Mouse (Mus musculus) forebrain, embryonic 16.5 days (tissue): Measurements from ENCODE around the gene Snrpg. TPM values are rescaled to one million over a fixed set of nuclear protein-coding genes. Genes with fewer than 3 reads are reported as not detected.

ENCODE experiments used
- ATAC-seq: fragments of 200-750 bp; cut with Nextera tagmentation; 2 replicates; pipeline ENCODE4 v1.8.0; 2017; ENCODE audit warnings: mild to moderate bottlenecking, moderate library complexity
- H3K27ac ChIP-seq: fragments of 300-500 bp; sonication (generic); 2 replicates; pipeline ENCODE4 v1.5.1; 2014; ENCODE audit warnings: low read length, control low read depth
- H3K27me3 ChIP-seq: fragments of 300-500 bp; sonication (generic); replicated peaks from 2 replicates; pipeline ENCODE4 v1.6.1; 2014; ENCODE audit warnings: low read length; ENCODE audit not compliant: control insufficient read depth, insufficient read depth
- H3K36me3 ChIP-seq: fragments of 300-500 bp; sonication (generic); 2 replicates; pipeline ENCODE4 v1.6.1; 2014; ENCODE audit not compliant: control insufficient read depth, insufficient read depth
- H3K4me1 ChIP-seq: fragments of 300-500 bp; sonication (generic); replicated peaks from 2 replicates; pipeline ENCODE4 v1.6.1; 2014; ENCODE audit warnings: low read length; ENCODE audit not compliant: control insufficient read depth, insufficient read depth
- H3K4me2 ChIP-seq: fragments of 300-500 bp; sonication (generic); 2 replicates; pipeline ENCODE4 v1.6.1; 2014; ENCODE audit warnings: mild to moderate bottlenecking, low read length, control low read depth
- H3K4me3 ChIP-seq: fragments of 300-500 bp; sonication (generic); replicated peaks from 2 replicates; pipeline ENCODE4 v1.5.1; 2014; ENCODE audit warnings: mild to moderate bottlenecking, low read length, control low read depth
- H3K9ac ChIP-seq: fragments of 300-500 bp; sonication (generic); replicated peaks from 2 replicates; pipeline ENCODE4 v1.6.1; 2014; ENCODE audit warnings: low read depth, low read length, control low read depth
- H3K9me3 ChIP-seq: fragments of 300-500 bp; sonication (generic); 2 replicates; pipeline ENCODE4 v1.6.1; 2016; ENCODE audit warnings: low read length; ENCODE audit not compliant: control insufficient read depth
- WGBS: fragments of 180-500 bp; shearing (Covaris S2); extraction: QIAGEN DNeasy Blood & Tissue Kit; methylation state at CpG from one replicate; pipeline ENCODE4 v1.1.7; 2014; 5-methylcytosine and 5-hydroxymethylcytosine counted together
- polyA plus RNA-seq: library from polyadenylated mRNA; unstranded; fragments of >200 nt; fragmentation: Nextera tagmentation; extraction: Ambion mirVana; gene quantifications from 2 replicates; pipeline ENCODE4 v1.2.1, GENCODE M21; 2015

Gene Snrpg
- polyA plus RNA-seq = 420 and 457 TPM in 2 replicates

DNA sequence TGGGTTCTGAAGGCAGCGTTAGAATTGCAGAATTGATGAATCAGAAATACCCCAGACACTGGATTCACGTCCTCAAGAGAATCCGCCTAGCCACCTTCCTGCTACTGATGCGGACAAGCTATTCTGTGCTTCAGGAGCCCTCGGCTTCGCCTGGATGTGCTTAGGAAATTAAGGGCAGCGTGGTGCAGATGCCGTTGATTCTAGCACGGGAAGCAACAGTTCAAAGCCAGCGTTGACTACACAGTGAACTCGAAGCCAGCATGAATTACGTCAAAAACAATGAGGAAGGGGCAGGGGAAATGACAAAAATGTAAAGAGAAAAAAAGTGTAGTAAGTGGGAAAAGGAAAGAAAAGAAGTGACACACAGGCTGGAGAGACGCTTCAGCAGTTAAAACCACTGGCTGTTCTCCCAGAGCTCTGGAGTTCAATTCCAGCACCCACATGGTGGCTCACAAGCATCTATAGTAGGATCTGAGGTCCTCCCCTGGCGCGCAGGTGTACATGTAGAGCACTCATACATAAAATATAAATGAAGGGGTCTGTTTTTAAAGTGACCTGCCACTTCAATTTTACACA, at the start of gene Snrpg:
Gene Snrpg, plus strand, starts transcription at position 541 of the 576 bp plus-strand sequence.
- peak; percentile 5 for ATAC-seq
- Histone ChIP-seq H3K9me3 (no peaks in the 10 kb centered on the region), H3K4me3 (peak within 1 kb of the TSS; percentile 57), H3K4me2 (peak within 1 kb of the TSS; percentile 92), H3K27me3 (no peaks in the 10 kb centered on the region), H3K27ac (peak within 1 kb of the TSS; percentile 98), H3K9ac (peak within 1 kb of the TSS; percentile 56), H3K4me1 (peaks cover 30% of the 10 kb centered on the region), H3K36me3 (no peaks in the 10 kb centered on the region)
- 16% methylated on average over 15 of the region's 15 CpGs for WGBS

DNA sequence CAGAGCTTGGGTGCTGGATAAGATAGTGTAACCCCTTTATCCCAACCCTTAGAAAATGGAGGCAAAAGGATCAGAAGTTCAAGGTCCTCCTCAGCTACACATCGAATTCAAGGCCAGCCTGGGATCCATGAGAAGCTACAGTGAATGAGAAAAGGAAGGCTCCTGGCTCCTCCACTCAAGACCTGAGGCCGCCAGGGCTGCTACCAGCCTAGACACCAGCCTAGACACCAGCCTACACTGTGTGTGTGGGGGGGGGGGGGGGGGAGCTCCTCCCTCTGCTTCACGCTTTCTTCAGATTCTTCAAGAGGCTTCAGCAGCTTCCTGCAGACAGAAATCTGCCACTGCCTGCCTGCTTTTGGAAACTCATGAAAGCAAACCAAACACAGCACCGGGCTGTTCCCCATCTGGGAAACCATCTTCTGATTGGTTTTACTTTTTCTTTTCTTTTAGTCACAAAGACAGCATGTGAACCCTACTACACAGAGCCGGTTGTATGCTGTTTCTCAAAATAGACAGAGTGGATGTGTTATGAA, 49.0 kb upstream of the Snrpg start:
- Histone ChIP-seq H3K9ac (no peak overlapping the region), H3K27ac (no peak overlapping the region), H3K27me3 (no peaks in the 10 kb centered on the region), H3K4me3 (no peak overlapping the region), H3K9me3 (no peaks in the 10 kb centered on the region), H3K4me2 (no peak overlapping the region), H3K4me1 (no peaks in the 10 kb centered on the region), H3K36me3 (no peaks in the 10 kb centered on the region)
- 86% methylated on average over 5 of the region's 5 CpGs for WGBS
- ATAC-seq = no peak

- Histone ChIP-seq H3K4me3 (no peak overlapping the region), H3K4me2 (no peak overlapping the region), H3K36me3 (no peaks in the 10 kb centered on the region), H3K27me3 (no peaks in the 10 kb centered on the region), H3K4me1 (no peaks in the 10 kb centered on the region), H3K27ac (no peak overlapping the region), H3K9ac (no peak overlapping the region), H3K9me3 (no peaks in the 10 kb centered on the region)
- WGBS = 87% methylated on average over 9 of the region's 9 CpGs
- ATAC-seq = no peak
Observed at GRCm38 (mm10) chr6:86322991-86323390, 48.1 kb upstream of the Snrpg start.

- Histone ChIP-seq H3K27ac (no peak overlapping the region), H3K9me3 (no peaks in the 10 kb centered on the region), H3K4me1 (no peaks in the 10 kb centered on the region), H3K4me3 (no peak overlapping the region), H3K9ac (no peak overlapping the region), H3K4me2 (no peak overlapping the region), H3K27me3 (no peaks in the 10 kb centered on the region), H3K36me3 (no peaks in the 10 kb centered on the region)
- no peak for ATAC-seq
- WGBS = 45% methylated on average over 3 of the region's 3 CpGs
Observed at GRCm38 (mm10) chr6:86324400-86324799, 46.7 kb upstream of the Snrpg start.

GRCm38 (mm10) chr6:86325646-86326045, 45.5 kb upstream of the Snrpg start:
- H3K9ac ChIP-seq = no peak overlapping the region
- H3K36me3 ChIP-seq = no peaks in the 10 kb centered on the region
- no peaks in the 10 kb centered on the region for H3K9me3 ChIP-seq
- WGBS = 92% methylated on average over 5 of the region's 5 CpGs
- no peak overlapping the region for H3K4me3 ChIP-seq
- no peak overlapping the region for H3K4me2 ChIP-seq
- no peaks in the 10 kb centered on the region for H3K27me3 ChIP-seq
- no peak for ATAC-seq
- H3K27ac ChIP-seq = no peak overlapping the region
- no peaks in the 10 kb centered on the region for H3K4me1 ChIP-seq

DNA sequence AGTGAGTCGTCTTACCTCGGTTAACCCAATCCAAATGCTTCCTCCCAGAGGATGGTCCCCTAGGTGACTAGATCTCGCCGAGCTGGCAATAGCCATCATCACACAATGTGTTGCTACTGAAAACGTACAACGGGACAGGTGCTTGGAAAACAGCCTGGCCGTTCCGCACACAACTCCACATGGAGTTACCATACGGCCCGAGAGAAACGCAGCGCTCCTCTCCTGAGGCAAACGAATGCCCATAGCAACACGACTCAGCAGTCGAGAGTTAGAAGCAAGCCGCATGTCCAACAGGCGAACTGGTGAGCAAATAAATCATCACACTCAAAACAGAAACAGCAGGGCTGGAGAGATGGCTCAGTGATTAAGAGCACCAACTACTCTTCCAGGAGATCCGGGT, 44.2 kb upstream of the Snrpg start:
- no peaks in the 10 kb centered on the region for H3K27me3 ChIP-seq
- no peaks in the 10 kb centered on the region for H3K9me3 ChIP-seq
- no peaks in the 10 kb centered on the region for H3K4me1 ChIP-seq
- H3K4me2 ChIP-seq = no peak overlapping the region
- no peak overlapping the region for H3K27ac ChIP-seq
- H3K36me3 ChIP-seq = no peaks in the 10 kb centered on the region
- no peak overlapping the region for H3K4me3 ChIP-seq
- 90% methylated on average over 18 of the region's 18 CpGs for WGBS
- ATAC-seq = no peak
- H3K9ac ChIP-seq = no peak overlapping the region

GRCm38 (mm10) chr6:86328369-86328768, 42.7 kb upstream of the Snrpg start:
- no peaks in the 10 kb centered on the region for H3K9me3 ChIP-seq
- no peak overlapping the region for H3K4me3 ChIP-seq
- no peaks in the 10 kb centered on the region for H3K4me1 ChIP-seq
- peak; percentile 64 for ATAC-seq
- 23% methylated on average over 3 of the region's 3 CpGs for WGBS
- H3K4me2 ChIP-seq = no peak overlapping the region
- no peak overlapping the region for H3K27ac ChIP-seq
- no peaks in the 10 kb centered on the region for H3K36me3 ChIP-seq
- no peak overlapping the region for H3K9ac ChIP-seq
- H3K27me3 ChIP-seq = no peaks in the 10 kb centered on the region

- Histone ChIP-seq H3K36me3 (no peaks in the 10 kb centered on the region), H3K9ac (no peak overlapping the region), H3K4me2 (no peak overlapping the region), H3K4me3 (no peak overlapping the region), H3K27ac (no peak overlapping the region), H3K9me3 (no peaks in the 10 kb centered on the region), H3K27me3 (no peaks in the 10 kb centered on the region), H3K4me1 (no peaks in the 10 kb centered on the region)
- no peak for ATAC-seq
- 96% methylated on average over 6 of the region's 6 CpGs for WGBS
Observed at GRCm38 (mm10) chr6:86329943-86330342, 41.2 kb upstream of the Snrpg start.

- 79% methylated on average over 11 of the region's 11 CpGs for WGBS
- H3K9ac ChIP-seq = no peak overlapping the region
Observed at GRCm38 (mm10) chr6:86335121-86335849, 35.8 kb upstream of the Snrpg start.

More at GRCm38 (mm10) chr6:86335121-86335849, 35.8 kb upstream of the Snrpg start:
- no peaks in the 10 kb centered on the region for H3K27me3 ChIP-seq
- no peak for ATAC-seq
- no peak overlapping the region for H3K27ac ChIP-seq
- no peaks in the 10 kb centered on the region for H3K36me3 ChIP-seq
- no peaks in the 10 kb centered on the region for H3K4me1 ChIP-seq
- H3K4me2 ChIP-seq = no peak overlapping the region
- no peaks in the 10 kb centered on the region for H3K9me3 ChIP-seq
- no peak overlapping the region for H3K4me3 ChIP-seq
